Mouse (Mus musculus) naive thymus-derived CD4-positive, alpha-beta T cell, adult 2 months (primary cell): Measurements from ENCODE around the gene Nkg7.
A peak's percentile ranks its signal among the peaks of the same experiment; 100 is the strongest.
"Not testable (repeated sequence)": the region's sequence is repeated elsewhere in the genome, so short reads cannot be mapped to it uniquely, and the experiment has no call there.

Source experiments
- DNase-seq: peaks from one replicate; pipeline ENCODE4 v3.0.0-alpha.2; 2011; ENCODE audit warnings: low read depth

The Nkg7 gene

GRCm38 (mm10) chr7:43436341-43437255 lies at the start of gene Nkg7:
Nkg7 (plus strand) TSS chr7:43437073.
- DNase-seq = no peak

- no peak for DNase-seq
Observed at GRCm38 (mm10) chr7:43392349-43393121, 44.3 kb upstream of the Nkg7 start.

GRCm38 (mm10) chr7:43399501-43399900 lies 37.4 kb upstream of the Nkg7 start:
- DNase-seq = no peak

GRCm38 (mm10) chr7:43402718-43403117 lies 34.2 kb upstream of the Nkg7 start:
- no peak for DNase-seq

- no peak for DNase-seq
Observed at GRCm38 (mm10) chr7:43407573-43407972, 29.3 kb upstream of the Nkg7 start.

- no peak for DNase-seq
Observed at GRCm38 (mm10) chr7:43408131-43408553, 28.7 kb upstream of the Nkg7 start, which contains the start of gene Siglecg. Siglecg (plus strand) TSS chr7:43408204.

- DNase-seq = no peak
Observed at GRCm38 (mm10) chr7:43409084-43409483, 27.8 kb upstream of the Nkg7 start.

- DNase-seq = not testable (repeated sequence)
Observed at GRCm38 (mm10) chr7:43411724-43412123, 25.1 kb upstream of the Nkg7 start.

GRCm38 (mm10) chr7:43417298-43417697 lies 19.6 kb upstream of the Nkg7 start:
- no peak for DNase-seq

- DNase-seq = peak; percentile 88
Observed at GRCm38 (mm10) chr7:43422995-43423617, 13.8 kb upstream of the Nkg7 start.

GRCm38 (mm10) chr7:43423991-43424625 lies 12.8 kb upstream of the Nkg7 start:
- peak; percentile 26 for DNase-seq

- DNase-seq = no peak
Observed at GRCm38 (mm10) chr7:43427406-43427805, 9.5 kb upstream of the Nkg7 start, which contains the start of gene Lim2. Lim2 (plus strand) TSS chr7:43427670.

- no peak for DNase-seq
Observed at GRCm38 (mm10) chr7:43429500-43429899, 7.4 kb upstream of the Nkg7 start.

- DNase-seq = no peak
Observed at GRCm38 (mm10) chr7:43432891-43433290, 4.0 kb upstream of the Nkg7 start.

- DNase-seq = no peak
Observed at GRCm38 (mm10) chr7:43434676-43435075, 2.2 kb upstream of the Nkg7 start.

- no peak for DNase-seq
Observed at GRCm38 (mm10) chr7:43438611-43439010, 1.7 kb downstream of the Nkg7 start.

- no peak for DNase-seq
Observed at GRCm38 (mm10) chr7:43440482-43440881, 3.6 kb downstream of the Nkg7 start, which contains the start of gene Cldnd2. Cldnd2 (plus strand) TSS chr7:43440782.

- DNase-seq = no peak
Observed at GRCm38 (mm10) chr7:43441071-43441470, 4.2 kb downstream of the Nkg7 start.

GRCm38 (mm10) chr7:43442684-43443083 lies 5.8 kb downstream of the Nkg7 start:
- DNase-seq = no peak

GRCm38 (mm10) chr7:43443126-43443916 lies 6.4 kb downstream of the Nkg7 start:
- DNase-seq = peak; percentile 80

GRCm38 (mm10) chr7:43443917-43444293 lies 7.0 kb downstream of the Nkg7 start, which contains the start of the genes Etfb and Gm45233:
Etfb (plus strand) TSS chr7:43444083.
Gm45233 (plus strand) TSS chr7:43444128.
- peak; percentile 92 for DNase-seq
